Mouse (Mus musculus): ENCODE measurements around the gene Trpv2.
A peak's percentile ranks its signal among the peaks of the same experiment; 100 is the strongest.

The Trpv2 gene

GRCm38 (mm10) chr11:62630225-62630821 is 56.0 kb downstream of the Trpv2 start:
- no peak for DNase-seq

- no peak for DNase-seq
Measured at GRCm38 (mm10) chr11:62631138-62631537, 56.9 kb downstream of the Trpv2 start.

DNA sequence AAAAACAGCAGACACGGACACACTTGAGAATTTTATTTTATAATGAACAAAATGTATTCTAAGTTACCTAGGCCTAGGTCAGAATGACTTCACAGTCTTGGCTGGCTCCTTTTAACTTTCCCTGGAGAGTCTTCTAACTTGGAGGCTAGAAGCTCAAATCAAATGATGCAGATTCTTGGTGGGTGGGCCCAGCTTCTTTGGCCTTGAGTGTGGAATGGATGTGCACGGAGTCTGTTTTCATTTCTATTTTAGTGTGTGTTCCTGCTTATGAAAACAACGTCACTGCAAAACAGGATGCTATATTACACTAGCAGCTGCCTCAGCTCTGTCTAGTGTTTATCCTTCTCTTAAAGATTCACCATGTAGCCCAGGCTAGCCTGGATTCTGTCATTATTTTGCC is 61.1 kb downstream of the Trpv2 start:
- DNase-seq = no peak

DNA sequence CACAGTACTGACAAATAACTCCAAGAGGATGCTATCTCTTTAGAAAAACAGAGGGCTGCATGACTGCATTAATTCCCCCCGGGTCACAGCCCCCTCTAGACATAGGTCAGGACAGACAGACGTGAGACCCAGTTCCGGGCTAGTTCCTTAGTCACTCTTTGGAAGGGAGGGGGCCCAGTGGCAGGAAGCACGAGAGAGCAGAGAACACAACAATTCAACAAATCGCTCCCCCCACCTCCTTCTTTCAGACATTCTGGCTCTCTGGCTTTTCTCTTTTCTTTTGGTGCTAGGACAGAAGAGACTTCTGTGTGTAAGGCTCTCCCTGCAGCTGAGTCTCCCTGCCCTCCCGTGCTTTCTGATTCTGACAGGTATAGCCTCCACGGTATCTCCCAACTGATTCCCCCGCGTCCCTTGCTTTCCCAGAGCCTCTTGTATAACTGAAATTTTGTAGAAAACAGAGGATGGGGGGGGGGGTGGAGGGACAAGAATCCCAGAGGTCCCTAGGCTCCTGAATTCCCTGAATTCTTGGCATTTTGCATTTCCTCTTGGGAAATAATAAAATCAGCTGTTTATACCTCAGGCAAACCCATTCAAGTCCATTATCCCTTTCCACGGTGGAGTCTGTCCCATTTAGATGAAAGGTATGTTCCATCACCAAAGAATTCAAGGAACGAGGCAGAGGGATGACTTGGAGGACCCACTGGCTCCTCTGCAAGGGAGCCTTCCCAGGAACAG is 62.0 kb downstream of the Trpv2 start:
- no peak for DNase-seq

GRCm38 (mm10) chr11:62636840-62637221 is 62.5 kb downstream of the Trpv2 start:
- peak in 1 of 2 experiments; percentile 30 for DNase-seq

GRCm38 (mm10) chr11:62637401-62637800 is 63.1 kb downstream of the Trpv2 start:
- no peak for DNase-seq

GRCm38 (mm10) chr11:62637806-62638205 is 63.5 kb downstream of the Trpv2 start:
- DNase-seq = no peak

GRCm38 (mm10) chr11:62638402-62638801 is 64.1 kb downstream of the Trpv2 start:
- DNase-seq = no peak

GRCm38 (mm10) chr11:62640378-62640777 is 66.1 kb downstream of the Trpv2 start:
- DNase-seq = no peak

- no peak for DNase-seq
Measured at GRCm38 (mm10) chr11:62642023-62642844, 67.9 kb downstream of the Trpv2 start.

DNA sequence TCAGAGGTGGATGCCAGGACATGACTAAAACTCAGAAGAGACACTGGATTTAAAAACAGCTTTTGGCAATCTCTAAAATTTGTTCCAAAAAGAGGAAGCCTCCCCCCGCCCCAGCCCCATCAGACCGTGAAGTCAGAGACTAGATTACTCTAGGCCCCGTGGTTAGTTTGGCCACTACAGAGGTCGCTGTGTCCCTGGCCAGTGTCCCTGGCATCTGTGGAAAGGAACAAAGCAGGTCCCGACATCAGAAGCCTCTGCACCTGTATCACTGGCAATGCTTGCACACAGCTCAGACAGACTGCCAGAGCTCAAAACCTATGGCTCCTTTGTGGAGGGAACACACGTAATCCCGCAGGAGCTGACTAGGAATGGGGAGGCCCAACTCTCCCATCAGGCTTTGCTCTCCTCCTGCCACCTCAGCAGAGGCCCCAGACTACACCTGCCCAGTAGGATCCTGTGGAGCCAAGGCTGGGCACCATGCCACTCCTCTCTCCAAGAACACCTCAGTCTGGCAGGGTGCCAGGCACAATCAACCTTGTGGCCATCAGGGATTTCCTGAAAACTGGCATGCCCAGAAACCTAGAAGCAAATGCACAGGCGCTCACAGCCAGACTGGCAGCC is 68.8 kb downstream of the Trpv2 start:
- DNase-seq = peak; percentile 86 to 87

- DNase-seq = no peak
Measured at GRCm38 (mm10) chr11:62643681-62644363, 69.5 kb downstream of the Trpv2 start.

DNA sequence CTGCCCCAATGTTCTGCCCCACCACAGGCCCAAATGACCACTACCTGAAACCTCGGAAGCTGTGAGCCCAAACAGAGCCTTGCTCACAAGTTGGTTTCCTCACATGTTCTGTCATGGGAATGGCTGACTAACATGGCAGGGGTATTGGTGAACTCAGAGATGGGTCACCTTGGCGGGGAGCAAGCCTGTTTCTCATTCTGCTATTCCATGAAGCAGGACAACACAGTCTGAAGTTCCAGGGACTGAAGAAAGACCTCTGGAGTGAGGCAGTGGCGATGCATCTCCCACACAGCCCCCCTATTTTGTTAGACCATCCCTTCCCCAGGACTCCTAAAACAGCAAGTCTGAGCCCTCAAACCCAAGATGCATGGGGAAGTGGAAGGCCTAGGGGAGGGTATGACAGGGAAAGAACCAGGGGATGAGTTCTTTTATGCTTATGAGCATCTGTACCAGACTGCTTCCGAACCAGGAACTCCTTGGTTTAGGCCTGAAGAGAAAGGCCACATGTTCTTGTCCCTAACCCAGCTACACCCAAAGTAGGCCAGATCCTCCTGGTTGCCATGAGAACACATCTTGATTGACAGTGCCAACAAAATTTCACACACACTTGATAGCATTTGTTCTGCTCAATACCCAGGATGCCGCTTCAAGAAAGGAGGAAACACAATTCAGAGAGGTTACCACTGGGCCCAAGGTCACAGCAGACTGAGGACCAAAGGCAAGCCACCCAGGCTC is 70.5 kb downstream of the Trpv2 start:
- DNase-seq = no peak

DNA sequence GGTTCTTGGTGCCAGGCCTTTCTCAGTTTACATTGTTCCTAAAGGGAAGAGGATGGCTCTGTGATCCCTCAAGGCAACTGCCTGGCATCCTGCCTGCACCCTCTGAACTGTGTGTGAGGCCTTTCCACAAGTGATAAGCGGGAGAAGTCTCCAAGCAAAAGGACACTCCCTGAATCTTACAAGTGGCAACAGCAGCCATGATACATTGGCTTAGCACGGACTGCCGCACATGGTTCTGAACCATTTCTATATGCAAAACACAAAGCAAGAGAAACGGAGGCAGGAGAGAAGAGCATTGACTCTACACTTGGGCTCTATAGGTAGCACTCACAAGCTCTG is 71.0 kb downstream of the Trpv2 start:
- no peak for DNase-seq

- no peak for DNase-seq
Measured at GRCm38 (mm10) chr11:62645732-62646494, 71.6 kb downstream of the Trpv2 start.

GRCm38 (mm10) chr11:62646495-62646843 is 72.2 kb downstream of the Trpv2 start:
- DNase-seq = no peak

DNA sequence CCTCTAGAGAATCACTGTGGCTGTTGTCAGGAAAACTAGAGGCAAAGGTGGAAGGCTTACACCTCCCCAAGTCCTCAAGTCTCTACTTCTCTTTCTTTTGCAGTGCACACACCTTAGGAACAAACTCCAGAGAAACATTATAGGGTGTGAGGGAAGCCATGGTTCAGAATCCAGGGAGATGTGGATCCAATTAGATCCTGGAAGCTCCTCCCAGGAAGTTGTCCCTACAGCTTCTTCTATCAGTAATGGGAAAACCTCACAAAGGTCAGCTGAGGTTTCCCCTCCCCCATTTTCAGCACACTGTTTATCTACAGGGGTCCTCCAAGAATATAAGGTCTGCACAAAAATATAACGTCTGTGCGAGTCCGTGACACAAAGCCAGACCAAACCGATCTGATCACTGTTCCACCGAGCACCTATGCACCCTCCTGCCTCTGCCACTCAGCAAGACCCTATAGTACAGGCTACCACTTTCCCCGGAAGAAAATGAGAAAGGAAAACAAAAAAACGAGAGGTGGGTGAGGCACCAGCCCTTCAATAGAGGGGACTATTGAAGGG is 72.8 kb downstream of the Trpv2 start:
- DNase-seq = no peak

DNA sequence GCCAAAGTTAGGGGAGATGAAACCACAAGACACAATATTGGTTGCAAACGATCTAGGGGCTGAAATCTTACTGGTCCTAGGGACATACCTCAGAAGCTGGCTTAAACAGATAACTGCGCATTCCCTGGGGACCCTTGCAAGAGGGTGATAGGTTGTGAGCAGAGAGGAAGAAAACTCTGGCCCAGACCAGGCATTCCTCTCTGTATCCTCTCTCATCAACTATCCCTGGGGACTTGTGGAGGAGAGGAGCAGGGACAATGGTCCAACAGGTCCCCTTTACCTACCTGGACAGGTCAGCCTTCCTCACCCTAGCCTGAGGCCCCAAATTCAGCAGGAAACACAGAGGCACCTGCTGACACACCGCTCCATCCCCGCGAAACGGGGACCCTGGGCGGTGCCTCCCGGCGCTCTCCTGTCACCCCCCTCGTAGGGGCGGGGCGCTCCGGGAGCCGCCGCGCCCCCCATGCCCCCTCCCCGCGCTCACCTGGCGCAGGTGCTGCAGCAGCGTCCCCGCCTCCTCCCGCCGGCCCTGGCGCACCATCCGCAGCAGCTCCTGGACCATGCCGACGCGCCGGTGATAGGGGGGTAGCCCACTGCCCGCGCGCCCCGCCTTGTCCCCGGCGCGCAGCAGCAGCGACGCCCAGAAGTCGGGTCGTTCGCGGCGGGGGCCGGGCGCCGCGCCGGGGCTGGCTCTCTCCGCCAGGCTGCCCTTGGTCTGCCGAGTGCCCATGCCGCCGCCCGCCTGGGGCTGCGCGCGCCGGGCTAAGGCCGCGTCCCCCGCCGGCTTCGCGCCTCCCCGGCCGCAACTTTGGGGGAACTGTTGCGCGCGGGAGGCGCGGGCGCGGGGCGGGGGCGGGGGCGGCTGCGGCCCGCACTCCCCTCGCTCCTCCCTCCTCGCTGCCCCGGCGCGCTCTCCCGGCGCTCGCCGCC is 73.6 kb downstream of the Trpv2 start, which contains the start of gene Lrrc75a:
Gene Lrrc75a (minus strand): TSS at position 863 of the 930 bp plus-strand sequence.
- DNase-seq = peak; percentile 27

GRCm38 (mm10) chr11:62648591-62649391 is 74.5 kb downstream of the Trpv2 start, which contains the start of gene Mmgt2:
Mmgt2 (plus strand) TSS chr11:62648664.
- DNase-seq = peak; percentile 91 to 93
